Mouse (Mus musculus) urinary bladder, postnatal 25 days (tissue): ENCODE results near the gene Postn.

ENCODE experiments used
- DNase-seq: peaks from one replicate; pipeline ENCODE4 v3.0.0; 2022; ENCODE audit warnings: low spot score

Gene Postn

GRCm38 (mm10) chr3:54420189-54420928 is 59.5 kb downstream of the Postn start:
- no peak for DNase-seq

- no peak for DNase-seq
These were observed 60.1 kb downstream of the Postn start for GRCm38 (mm10) chr3:54420983-54421382.

DNA sequence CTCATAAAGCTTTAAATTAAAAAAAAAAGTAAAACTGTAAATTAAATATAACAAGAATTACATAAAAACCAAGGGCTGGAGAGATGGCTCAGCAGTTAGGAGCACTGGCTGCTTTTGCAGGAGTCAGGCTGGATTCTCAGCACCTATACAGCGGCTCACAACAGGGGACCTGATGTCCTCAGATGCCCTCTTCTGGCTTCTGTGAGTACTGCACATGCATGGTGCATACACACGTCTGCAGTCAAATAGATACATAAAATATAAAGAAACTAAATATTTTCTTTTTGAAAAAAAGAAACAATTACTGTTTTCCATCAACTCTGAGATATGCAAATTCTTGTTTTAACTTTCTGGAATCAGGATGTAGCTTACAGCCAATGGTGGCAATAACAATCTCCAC is 60.8 kb downstream of the Postn start:
- DNase-seq, result no peak

DNA sequence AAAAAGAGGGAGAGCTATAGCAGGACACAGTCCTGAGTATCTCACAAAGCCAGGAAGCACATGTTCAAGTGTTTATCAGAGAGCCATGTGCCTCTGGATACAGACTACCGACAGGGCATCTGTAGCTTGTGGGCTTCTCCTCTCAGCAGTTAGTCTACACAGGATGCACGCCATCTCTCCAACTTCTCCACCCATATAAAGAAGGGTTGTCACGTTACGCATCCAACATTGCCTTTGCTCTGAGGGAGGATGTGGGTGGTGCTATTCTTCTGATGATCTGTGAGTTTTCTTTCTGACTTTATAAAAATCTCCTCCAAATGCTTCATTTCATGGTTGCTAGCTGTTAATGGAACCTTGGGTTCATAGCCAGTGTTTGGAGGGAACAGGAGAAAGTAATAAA is 63.2 kb downstream of the Postn start:
- DNase-seq, result no peak

DNA sequence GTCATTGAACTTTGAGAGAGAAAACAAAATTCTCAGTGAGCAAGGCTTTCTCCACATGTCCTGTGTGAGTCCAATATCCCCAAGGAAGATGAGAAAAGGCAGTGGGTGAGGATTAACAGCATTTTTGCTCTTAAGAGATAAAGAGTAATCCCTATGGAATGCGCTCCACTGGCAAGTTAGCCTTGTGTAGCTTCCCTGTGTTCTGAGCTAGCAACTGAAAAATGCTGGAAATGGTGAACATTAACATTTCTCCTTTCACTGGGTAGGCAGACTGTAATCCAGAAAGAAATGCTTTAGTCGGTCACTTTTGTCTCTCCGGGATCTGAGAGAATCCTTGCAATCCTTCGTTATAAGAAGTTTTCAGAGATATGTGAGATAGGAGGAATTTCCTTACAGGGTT is 70.8 kb downstream of the Postn start:
- no peak for DNase-seq

DNA sequence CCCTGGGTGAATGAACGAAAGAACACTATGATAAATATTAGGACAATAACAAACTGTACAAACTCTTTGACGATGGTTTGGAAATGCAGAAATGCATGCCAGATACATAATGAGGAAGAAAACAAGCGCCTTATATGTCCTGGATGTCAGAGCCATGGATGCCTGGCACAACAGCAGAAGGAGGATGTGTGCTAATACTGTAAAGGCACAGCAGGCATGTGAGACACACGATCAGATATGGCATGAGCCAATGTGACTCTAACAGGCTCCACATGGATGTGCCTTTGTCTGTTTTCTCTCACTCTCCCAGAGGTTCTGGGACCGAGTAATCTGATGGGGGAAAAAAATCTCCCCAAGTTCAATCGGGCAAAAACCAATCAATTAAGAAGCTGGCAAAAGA is 71.3 kb downstream of the Postn start:
- DNase-seq, result no peak

- DNase-seq, result no peak
These were observed 71.7 kb downstream of the Postn start for GRCm38 (mm10) chr3:54432605-54433004.

- no peak for DNase-seq
These were observed 73.7 kb downstream of the Postn start for GRCm38 (mm10) chr3:54434571-54434970.

DNA sequence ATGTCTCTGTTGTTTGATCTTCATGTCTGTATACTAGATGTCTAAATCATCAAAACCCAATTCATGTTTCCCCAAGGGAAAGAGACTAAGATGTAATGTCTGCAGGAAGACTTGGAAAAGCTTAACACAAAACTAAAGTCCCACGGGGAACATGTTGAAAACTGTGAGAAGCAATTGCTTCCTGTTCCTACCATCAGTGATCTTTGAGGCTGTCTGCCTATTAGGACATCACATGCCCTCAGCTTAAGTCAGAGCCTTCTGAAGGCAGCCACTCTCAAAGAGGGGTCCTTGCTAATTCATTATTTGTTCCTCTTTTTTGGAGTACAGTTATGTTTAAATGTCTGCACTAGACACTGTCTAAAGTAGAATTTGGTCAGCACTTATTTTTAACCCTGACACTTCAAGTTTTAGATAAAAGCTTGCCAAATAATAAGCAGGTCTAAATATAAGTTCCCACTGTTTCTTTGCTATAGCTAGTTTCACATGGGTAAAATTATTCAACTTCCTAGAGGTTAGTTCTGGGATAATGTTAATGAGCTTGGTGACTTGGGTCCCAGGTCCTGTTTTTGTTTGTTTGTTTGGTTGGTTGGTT is 75.6 kb downstream of the Postn start:
- DNase-seq, result no peak
